Mouse (Mus musculus) right cerebral cortex, postnatal 36 days (tissue): ENCODE measurements around the gene Wipf3.
A peak's percentile ranks its signal among the peaks of the same experiment; 100 is the strongest.

Experiments used
- DNase-seq, 2 experiments: peaks; one replicate each; pipeline ENCODE4 v3.0.0; 2022; ENCODE audit warnings: low spot score in 2 of 2, mixed read lengths in 1 of 2

Gene Wipf3

DNA sequence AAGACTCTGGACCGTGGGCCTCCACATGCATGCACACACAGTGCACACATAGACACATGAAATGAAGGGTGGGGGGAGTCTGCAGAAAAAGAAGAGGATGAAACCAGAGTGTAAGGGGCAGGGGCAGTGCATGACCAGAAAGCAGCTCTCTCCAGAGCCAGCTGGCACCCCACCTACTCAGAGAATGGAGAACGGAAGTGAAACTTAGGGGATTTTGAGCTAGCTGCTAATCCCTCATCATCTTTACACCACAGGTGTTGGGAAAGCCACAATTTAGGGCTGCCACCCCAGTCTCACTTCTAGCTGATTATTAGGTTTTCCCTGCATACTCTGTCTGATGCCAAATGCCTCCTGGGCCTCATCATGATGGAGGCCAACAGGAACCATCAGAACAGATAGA, 100.8 kb downstream of the Wipf3 start:
- DNase-seq, result no peak

DNA sequence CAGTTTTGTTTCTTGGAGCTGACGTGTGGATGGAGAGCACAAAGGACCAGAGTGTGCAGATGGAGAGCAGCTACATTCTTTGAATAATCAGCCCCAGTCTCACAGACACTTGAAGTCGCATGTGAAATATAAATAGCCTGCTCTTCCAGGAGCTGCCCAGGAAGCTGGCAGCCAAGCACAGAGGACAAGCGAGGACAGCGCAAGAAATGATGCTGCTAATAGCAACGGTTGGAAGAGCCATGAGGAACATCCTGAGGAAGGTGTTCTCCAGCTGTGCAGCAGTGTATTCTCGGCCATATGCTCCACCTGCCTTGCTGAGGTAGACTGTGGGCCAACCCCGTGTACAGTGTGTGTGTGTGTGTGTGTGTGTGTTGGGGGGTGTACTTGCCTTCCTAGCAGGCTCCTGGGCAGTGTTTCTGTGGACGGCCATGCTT, 101.7 kb downstream of the Wipf3 start:
- peak in 1 of 2 experiments; percentile 68 for DNase-seq

DNA sequence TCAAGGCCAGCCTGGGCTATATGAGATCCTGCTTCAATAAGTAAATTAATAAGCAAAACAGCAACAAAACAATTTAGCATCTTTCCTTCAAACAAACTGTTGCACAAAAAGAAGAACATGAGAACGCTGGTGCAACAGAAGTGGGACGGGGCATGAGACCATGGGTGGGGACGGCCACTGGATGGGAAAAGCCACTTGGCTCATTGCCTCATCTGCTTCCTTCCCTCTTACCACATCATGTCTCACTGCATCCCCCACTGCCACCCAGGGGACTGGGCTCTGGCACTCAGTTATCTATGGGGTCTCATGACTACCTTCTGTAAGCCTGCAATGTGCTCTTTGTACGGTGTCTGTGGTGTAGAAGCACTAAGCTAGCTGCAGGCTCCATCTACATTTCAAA, 106.1 kb downstream of the Wipf3 start:
- no peak for DNase-seq

DNA sequence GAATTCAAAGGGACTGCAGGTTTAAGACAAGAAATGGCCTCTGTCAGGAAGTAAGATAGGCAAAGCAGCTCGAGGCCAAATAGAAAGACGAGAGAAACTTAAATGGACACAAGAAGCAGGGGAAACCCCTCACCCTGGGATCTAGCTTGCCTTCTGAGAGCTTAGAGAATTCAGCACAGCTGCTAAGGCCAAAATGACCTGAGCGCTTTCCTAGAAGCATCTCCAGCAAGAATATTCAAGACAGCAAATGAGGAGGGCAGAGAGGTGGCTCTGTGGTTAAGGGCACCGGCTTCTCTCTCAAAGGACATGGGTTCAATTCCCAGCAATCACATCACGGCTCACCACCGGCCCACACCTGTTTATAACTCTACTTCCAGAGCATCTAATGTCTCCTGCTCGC, 107.7 kb downstream of the Wipf3 start:
- DNase-seq, result no peak

DNA sequence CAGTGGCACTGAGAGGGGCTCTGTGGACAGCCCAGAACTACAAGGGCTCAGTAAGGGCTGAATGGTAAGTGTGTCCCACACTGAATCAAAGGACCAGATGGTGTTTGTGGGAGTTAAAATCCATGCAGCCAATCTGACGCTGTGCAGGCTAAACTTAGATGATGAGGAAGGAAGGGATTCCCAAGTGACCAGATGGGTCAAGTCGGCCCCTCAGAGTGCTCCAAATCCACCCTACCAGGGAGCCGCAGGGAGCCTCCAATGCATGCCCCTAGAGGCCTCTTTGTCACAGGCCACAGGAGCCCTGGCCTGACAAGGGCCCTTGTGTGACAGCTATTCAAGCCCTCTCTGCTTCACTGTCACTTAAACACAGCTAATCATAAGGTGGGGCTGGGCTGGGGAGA, 109.4 kb downstream of the Wipf3 start:
- DNase-seq, result no peak

DNA sequence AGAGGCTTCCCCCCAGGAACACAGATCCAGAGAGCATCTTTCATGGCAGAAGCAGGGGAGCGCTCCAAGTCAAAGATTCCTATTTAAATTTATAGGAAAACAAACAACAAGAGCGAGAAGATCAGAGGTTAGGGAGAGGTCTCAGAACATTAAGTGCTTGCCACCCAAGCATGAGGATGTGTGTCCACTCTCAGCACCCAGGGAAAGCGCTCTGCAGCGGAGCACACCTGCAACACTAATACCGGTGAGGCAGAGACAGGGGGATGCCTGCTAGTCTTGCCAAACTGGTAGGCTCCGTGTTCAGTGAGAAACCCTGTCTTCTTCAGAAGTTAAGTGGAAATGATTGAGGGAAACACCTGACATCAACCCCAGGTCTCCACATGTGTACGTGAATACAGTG, 110.0 kb downstream of the Wipf3 start:
- DNase-seq, result no peak

DNA sequence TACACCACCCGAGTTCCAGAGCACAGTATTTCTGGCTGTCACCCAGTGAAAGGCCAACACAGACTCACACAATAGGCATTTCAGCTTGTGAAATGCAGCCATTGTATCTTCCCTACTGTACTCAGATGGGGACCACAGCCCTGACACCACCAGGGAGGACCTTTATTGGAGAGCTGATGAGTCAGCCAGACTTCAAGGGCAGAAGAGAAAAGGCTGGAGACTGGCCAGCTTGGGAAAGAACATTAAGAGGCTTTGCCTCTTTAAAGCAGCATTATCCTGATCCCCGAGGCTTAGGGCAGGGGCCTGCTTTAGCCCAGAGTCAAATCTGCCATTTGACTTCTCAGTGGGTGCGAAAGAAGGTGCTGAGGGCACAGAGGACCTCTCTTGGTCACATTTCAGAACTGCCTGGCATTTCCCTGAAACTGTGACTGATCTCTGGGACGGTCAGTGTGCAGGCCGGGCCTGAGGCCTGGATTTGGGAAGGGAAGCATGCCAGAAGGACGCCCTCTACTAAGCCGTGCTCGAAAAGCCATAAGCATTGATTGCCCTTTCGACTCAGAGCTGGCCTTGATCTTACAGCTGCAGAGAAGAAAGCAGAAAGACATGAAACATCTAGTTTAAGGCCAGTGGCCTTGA, 111.0 kb downstream of the Wipf3 start:
- DNase-seq, result no peak

DNA sequence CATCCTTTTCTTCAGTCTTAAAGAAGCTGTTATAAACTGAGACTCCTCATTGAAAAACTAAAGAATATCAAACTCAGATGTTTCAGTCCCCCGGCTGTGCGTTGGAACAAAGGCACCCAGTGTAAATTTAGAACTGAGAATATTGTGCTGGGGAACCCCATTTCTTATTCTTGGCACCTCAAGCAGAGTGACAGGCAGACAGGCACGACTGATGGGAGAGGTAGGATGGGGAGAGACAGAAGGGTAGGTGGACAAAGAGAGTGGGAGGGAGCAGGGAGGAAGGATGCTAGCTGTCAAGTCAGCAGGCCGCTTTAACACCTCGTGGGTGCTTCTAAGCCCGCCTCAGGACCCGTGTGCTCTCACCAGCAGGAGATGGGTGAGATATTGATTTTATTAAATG, 113.4 kb downstream of the Wipf3 start:
- DNase-seq, result peak in 1 of 2 experiments; percentile 48

DNA sequence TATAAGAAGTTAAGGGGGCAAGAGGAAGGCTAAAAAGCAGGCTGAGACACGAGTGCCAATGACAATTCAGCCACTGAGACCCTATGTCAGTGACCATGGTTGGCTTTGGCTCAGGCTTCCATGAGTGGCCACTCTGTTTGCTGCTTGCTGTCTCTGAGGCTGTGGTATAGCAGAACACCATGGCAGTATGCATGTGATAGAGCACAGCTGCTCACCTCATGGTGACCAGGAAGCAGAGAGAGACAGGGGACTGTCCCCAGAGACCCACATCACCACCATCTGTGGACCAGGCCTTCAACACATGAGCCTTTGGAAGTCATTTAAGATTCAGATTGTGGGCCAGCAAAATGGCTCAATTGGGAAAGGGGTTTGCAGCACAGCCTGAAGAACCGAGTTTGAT, 114.2 kb downstream of the Wipf3 start:
- DNase-seq, result no peak

DNA sequence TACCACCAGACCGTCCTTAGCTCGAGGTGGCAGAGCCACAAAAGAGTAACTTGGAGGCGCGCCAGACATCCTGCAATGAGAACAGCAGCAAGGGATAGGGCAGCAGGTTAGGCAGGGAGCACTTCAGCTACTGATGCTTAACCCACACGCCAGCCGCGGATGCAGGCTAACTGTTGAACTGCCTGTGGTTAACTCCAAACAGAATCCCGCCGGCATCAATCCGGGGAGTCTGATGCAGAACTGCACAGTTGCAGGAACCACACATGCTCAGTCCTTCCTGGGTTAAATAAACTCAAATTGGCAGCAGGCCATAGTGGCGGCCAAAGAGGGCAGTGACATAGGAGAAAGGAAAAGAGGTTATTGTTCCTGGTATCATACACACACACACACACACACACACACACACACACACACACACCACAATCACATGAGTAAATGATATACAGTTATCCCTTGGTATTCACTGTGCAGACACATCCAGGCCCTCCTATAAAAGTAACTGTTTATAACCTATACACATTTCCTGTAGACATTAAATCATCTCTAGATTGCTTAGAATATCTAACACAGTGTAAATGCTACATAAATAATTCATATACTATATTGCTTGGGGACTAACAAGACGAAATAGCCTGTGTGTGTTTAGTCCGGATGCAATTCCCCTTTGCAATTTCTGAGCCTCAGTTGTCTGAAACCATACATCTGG, 119.1 kb downstream of the Wipf3 start:
- no peak for DNase-seq

DNA sequence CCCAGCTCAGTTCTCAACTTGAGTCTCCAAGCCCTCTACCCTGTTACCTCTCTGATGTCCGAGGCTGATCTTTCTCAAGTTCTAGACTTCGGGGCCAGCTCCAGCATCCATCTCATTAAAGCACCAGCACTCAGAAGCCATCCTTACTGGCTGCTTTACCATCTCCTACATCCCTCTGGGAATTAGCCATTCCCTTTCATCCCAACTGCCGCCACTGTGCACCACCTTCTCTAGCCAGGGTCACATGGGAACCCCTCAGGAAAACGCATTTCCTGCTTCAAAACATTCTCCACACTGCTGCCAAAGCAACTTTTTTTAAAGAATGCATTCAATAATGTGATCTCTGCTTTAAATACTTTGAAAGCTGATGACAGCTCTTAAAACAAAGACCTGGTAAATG, 119.9 kb downstream of the Wipf3 start:
- DNase-seq, result no peak

DNA sequence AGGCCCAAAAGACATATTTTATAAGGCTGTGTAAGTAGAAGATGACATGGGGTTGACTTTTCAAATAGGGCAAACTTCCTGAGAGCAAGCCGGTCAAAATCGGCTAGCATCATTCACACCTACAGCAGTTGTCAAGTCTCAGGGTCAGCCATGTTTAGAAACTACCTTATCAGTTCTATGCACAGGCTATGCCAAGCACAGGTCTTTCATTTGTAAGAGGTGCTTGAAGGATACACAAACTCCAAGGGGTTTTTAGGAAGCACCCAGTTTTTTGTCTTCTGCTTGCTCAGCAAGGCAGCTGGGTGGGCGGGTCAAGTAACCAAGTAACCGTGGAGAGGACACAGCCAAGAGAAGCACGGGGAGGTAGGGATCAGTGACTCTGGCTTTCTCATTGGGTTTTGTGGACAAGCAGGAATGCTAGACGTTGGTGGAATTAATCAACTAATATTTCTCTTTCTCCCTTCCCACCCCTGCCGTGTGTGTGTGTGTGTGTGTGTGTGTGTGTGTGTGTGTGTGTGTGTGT, 121.5 kb downstream of the Wipf3 start:
- DNase-seq, result no peak

DNA sequence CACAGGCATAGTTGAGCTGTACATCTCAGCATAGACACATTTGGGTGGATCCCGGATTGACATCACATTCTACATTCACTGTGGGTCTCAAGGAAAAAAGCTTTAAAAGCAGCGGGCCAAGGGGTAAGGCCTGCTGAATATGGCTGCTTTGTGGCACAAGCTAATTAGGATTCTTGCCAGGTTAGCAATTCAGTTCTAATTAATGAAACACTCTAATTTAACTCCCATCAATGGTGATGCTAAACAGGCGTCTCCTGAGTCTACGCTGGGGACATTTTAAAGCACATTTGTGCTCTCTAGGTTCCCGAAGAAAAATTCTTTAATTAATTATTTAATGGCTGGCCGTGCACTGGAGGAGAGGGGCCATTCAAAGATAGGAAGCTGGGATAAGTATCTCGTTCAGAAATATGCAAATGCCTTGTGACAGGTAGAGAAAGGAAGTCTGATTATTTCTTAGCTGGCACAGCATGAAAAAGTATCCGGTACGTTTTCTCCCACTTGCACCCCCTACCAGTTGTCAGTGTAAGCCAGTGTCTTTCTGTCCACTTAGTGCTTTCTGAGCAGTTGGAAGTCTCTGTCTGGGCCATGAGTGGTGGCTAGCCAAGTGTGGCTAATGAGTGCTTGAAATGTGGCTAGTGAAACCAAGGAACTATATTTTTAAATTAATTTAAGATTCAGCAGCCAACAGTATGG, 123.5 kb downstream of the Wipf3 start:
- DNase-seq, result no peak
